Mouse (Mus musculus) MEL (cell line): ENCODE measurements around the gene Slco4a1. TPM values are rescaled to one million over a fixed set of nuclear protein-coding genes. Genes with fewer than 3 reads are reported as not detected.

Source experiments
- DNase-seq: peaks from one replicate; pipeline ENCODE4 v3.0.0; 2011; ENCODE audit warnings: low read depth, low spot score
- H3K27ac ChIP-seq: 2 replicates; pipeline ENCODE4 v1.5.1; 2012; ENCODE audit warnings: low read depth, mild to moderate bottlenecking, control low read depth, low read length, moderate library complexity; ENCODE audit not compliant: control insufficient read depth
- H3K27me3 ChIP-seq, 2 experiments: fragments of 150-350 bp in 1 of 2; sonication (generic) in 1 of 2; 2 replicates each; pipeline ENCODE4 v1.6.1; 2012; ENCODE audit warnings: low read length in 2 of 2, mild to moderate bottlenecking in 2 of 2, improper control_type of control experiment in 1 of 2, moderate library complexity in 1 of 2; ENCODE audit not compliant: insufficient read depth in 2 of 2, control insufficient read depth in 1 of 2
- H3K36me3 ChIP-seq, 2 experiments: 2 replicates each; pipeline ENCODE4 v1.6.1; 2012 to 2014; ENCODE audit warnings: low read length in 2 of 2, improper control_type of control experiment in 1 of 2, inconsistent platforms in 1 of 2, mild to moderate bottlenecking in 1 of 2; ENCODE audit not compliant: insufficient read depth in 2 of 2, control insufficient read depth in 1 of 2
- H3K4me1 ChIP-seq, 2 experiments: fragments of 150-350 bp in 1 of 2; sonication (generic) in 1 of 2; 2 replicates each; pipeline ENCODE4 v1.6.1; 2012; ENCODE audit warnings: low read length in 2 of 2, improper control_type of control experiment in 1 of 2, mild to moderate bottlenecking in 1 of 2; ENCODE audit not compliant: insufficient read depth in 2 of 2, control insufficient read depth in 1 of 2
- H3K4me3 ChIP-seq, 2 experiments: fragments of 150-350 bp in 1 of 2; sonication (generic) in 1 of 2; 2 replicates each; pipeline ENCODE4 v1.5.1; 2012; ENCODE audit warnings: low read depth in 2 of 2, low read length in 2 of 2, mild to moderate bottlenecking in 2 of 2, moderate library complexity in 2 of 2, control low read depth in 1 of 2, improper control_type of control experiment in 1 of 2; ENCODE audit not compliant: control insufficient read depth in 1 of 2, insufficient read depth in 1 of 2
- H3K79me2 ChIP-seq: 2 replicates; pipeline ENCODE4 v1.6.1; 2012; ENCODE audit warnings: mild to moderate bottlenecking, low read length, moderate library complexity; ENCODE audit not compliant: control insufficient read depth, poor library complexity, insufficient read depth
- H3K9ac ChIP-seq: 2 replicates; pipeline ENCODE4 v1.6.1; 2012; ENCODE audit warnings: low read depth, mild to moderate bottlenecking, control low read depth, low read length, moderate library complexity; ENCODE audit not compliant: control insufficient read depth, poor library complexity, severe bottlenecking
- H3K9me3 ChIP-seq: fragments of 150-350 bp; sonication (generic); replicated peaks from 2 replicates; pipeline ENCODE4 v1.6.1; 2012; ENCODE audit warnings: mild to moderate bottlenecking, low read length, improper control_type of control experiment, moderate library complexity; ENCODE audit not compliant: insufficient read depth
- BHLHE40 ChIP-seq: IDR thresholded peaks from 2 replicates; pipeline ENCODE4 v1.6.1; 2012; ENCODE audit warnings: low read depth, mild to moderate bottlenecking, inconsistent platforms, low read length, improper control_type of control experiment, borderline replicate concordance
- CHD1 ChIP-seq: IDR thresholded peaks from 2 replicates; pipeline ENCODE4 v1.6.1; 2012; ENCODE audit warnings: low read depth, mild to moderate bottlenecking, inconsistent platforms, low read length, improper control_type of control experiment
- CTCF ChIP-seq, 3 experiments: IDR thresholded peaks in 2 of 3; conservative IDR thresholded peaks in 1 of 3; 2 replicates each; pipeline ENCODE4 v1.5.1; 2011 to 2012; ENCODE audit warnings: low read length in 3 of 3, low read depth in 2 of 3, mild to moderate bottlenecking in 2 of 3, improper control_type of control experiment in 1 of 3, inconsistent platforms in 1 of 3, mixed read lengths in 1 of 3, moderate library complexity in 1 of 3; ENCODE audit not compliant: control insufficient read depth in 1 of 3, insufficient read depth in 1 of 3, poor library complexity in 1 of 3, severe bottlenecking in 1 of 3
- GATA1 ChIP-seq: IDR thresholded peaks from 2 replicates; pipeline ENCODE4 v1.6.1; 2011; ENCODE audit warnings: low read depth, low read length, improper control_type of control experiment
- HCFC1 ChIP-seq: IDR thresholded peaks from 2 replicates; pipeline ENCODE4 v1.6.1; 2012; ENCODE audit warnings: low read depth, mild to moderate bottlenecking, inconsistent platforms, low read length, improper control_type of control experiment, moderate library complexity
- JUND ChIP-seq: IDR thresholded peaks from 2 replicates; pipeline ENCODE4 v1.6.1; 2011; ENCODE audit warnings: low read depth, mild to moderate bottlenecking, improper control_type of control experiment, low read length
- KAT2A ChIP-seq: conservative IDR thresholded peaks from 2 replicates; pipeline ENCODE4 v1.6.1; 2012; ENCODE audit warnings: low read depth, low read length, improper control_type of control experiment, inconsistent platforms
- MAX ChIP-seq: IDR thresholded peaks from 2 replicates; pipeline ENCODE4 v1.6.1; 2011; ENCODE audit warnings: low read length, improper control_type of control experiment
- MAZ ChIP-seq: IDR thresholded peaks from 2 replicates; pipeline ENCODE4 v1.6.1; 2012; ENCODE audit warnings: low read depth, mild to moderate bottlenecking, inconsistent platforms, low read length, improper control_type of control experiment
- MXI1 ChIP-seq: IDR thresholded peaks from 2 replicates; pipeline ENCODE4 v1.6.1; 2011; ENCODE audit warnings: mild to moderate bottlenecking, low read depth, low read length, improper control_type of control experiment
- MYB ChIP-seq: IDR thresholded peaks from 2 replicates; pipeline ENCODE4 v1.6.1; 2011; ENCODE audit warnings: mild to moderate bottlenecking, low read depth, low read length, improper control_type of control experiment
- NELFE ChIP-seq: IDR thresholded peaks from 2 replicates; pipeline ENCODE4 v1.6.1; 2011; ENCODE audit warnings: low read depth, low read length, improper control_type of control experiment
- NRF1 ChIP-seq: IDR thresholded peaks from 2 replicates; pipeline ENCODE4 v1.6.1; 2014; ENCODE audit warnings: low read depth, mild to moderate bottlenecking, inconsistent platforms, low read length, improper control_type of control experiment, moderate library complexity; ENCODE audit not compliant: poor library complexity, insufficient read depth, severe bottlenecking
- TCF12 ChIP-seq: IDR thresholded peaks from 2 replicates; pipeline ENCODE4 v1.6.1; 2014; ENCODE audit warnings: low read depth, mild to moderate bottlenecking, inconsistent platforms, low read length, improper control_type of control experiment, moderate library complexity
- ZMIZ1 ChIP-seq: IDR thresholded peaks from 2 replicates; pipeline ENCODE4 v1.6.1; 2012; ENCODE audit warnings: low read depth, mild to moderate bottlenecking, inconsistent platforms, low read length, improper control_type of control experiment, moderate library complexity
- polyA plus RNA-seq, 2 experiments: library from polyadenylated mRNA; stranded (reverse) in 1 of 2; unstranded in 1 of 2; fragments of >175 nt in 1 of 2; fragments of >200 nt in 1 of 2; gene quantifications; 2 replicates each; pipeline versions ENCODE4 v1.2.1 to v1.2.4; 2012; ENCODE audit warnings: low replicate concordance in 2 of 2, low read depth in 1 of 2; ENCODE audit not compliant: insufficient read length in 2 of 2, insufficient read depth in 1 of 2, missing spikeins in 1 of 2
- total RNA-seq: library from RNA; depleted of rRNA; stranded (reverse); fragments of 300-350 nt; gene quantifications from 2 replicates; pipeline ENCODE4 v1.2.3, GENCODE M21; 2012

Slco4a1 gene
- total and polyA plus RNA-seq, 3 experiments: not detected

- no peak for TF ChIP-seq NELFE
- TF ChIP-seq BHLHE40: no peak
- TF ChIP-seq NRF1: no peak
- TF ChIP-seq JUND: no peak
- TF ChIP-seq HCFC1: no peak
- TF ChIP-seq MYB: no peak
- no peak for TF ChIP-seq MAX
- TF ChIP-seq, all 39 proteins: peak for 0
- H3K27me3 ChIP-seq: peaks cover 2 to 9% of the 10 kb centered on the region in 2 experiments
Observed at GRCm38 (mm10) chr2:180484882-180485281, 28.8 kb downstream of the Slco4a1 start.

DNA sequence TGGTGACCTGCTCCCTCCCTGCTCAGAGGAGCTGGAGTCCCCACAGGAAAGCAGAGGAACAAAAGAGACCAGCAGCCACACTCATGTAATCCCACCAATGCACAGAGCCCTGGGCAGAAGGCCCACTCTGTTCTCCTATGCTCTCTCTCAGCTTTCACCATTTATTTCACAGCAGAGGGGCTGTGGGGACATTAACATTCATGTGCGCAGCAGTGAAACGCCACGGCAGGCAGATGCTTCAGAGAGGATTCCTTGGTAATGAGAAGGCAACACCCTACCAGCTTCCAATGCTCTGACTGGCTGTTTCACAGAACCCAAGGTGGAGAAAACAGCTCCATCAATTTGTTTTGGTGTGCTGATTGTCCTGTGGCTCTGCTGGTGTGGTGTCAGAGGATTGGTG is 29.3 kb downstream of the Slco4a1 start:
- Histone ChIP-seq H3K4me1 (no peaks in the 10 kb centered on the region), H3K9me3 (no peaks in the 10 kb centered on the region), H3K79me2 (no peaks in the 10 kb centered on the region), H3K27ac (no peak overlapping the region), H3K9ac (no peak overlapping the region), H3K4me3 (no peak overlapping the region), H3K27me3 (peaks cover 2 to 10% of the 10 kb centered on the region in 2 experiments), H3K36me3 (no peaks in the 10 kb centered on the region)
- no peak for TF ChIP-seq TCF12
- TF ChIP-seq CTCF (IDR thresholded peaks at IDR 0.05 in 2 of 3, conservative IDR thresholded peaks at IDR 0.05 in 1 of 3; ENCODE audit: control insufficient read depth in 1 of 3, insufficient read depth in 1 of 3, low read depth in 2 of 3, low read length in 3 of 3, poor library complexity in 1 of 3, severe bottlenecking in 1 of 3): no peak
- TF ChIP-seq GATA1: no peak
- TF ChIP-seq ZMIZ1: no peak
- no peak for TF ChIP-seq NRF1
- TF ChIP-seq KAT2A: no peak
- TF ChIP-seq MAZ: no peak
- no peak for TF ChIP-seq MAX
- no peak for TF ChIP-seq MXI1
- TF ChIP-seq MYB: no peak
- no peak for DNase-seq

More at GRCm38 (mm10) chr2:180484882-180485281, 28.8 kb downstream of the Slco4a1 start:
- Histone ChIP-seq H3K9me3 (no peaks in the 10 kb centered on the region), H3K27ac (no peak overlapping the region), H3K79me2 (no peaks in the 10 kb centered on the region), H3K9ac (no peak overlapping the region), H3K4me3 (no peak overlapping the region), H3K4me1 (no peaks in the 10 kb centered on the region), H3K36me3 (no peaks in the 10 kb centered on the region)
- no peak for DNase-seq

GRCm38 (mm10) chr2:180488210-180488751 is 32.2 kb downstream of the Slco4a1 start:
- Histone ChIP-seq H3K9me3 (no peaks in the 10 kb centered on the region), H3K4me3 (no peak overlapping the region), H3K79me2 (no peaks in the 10 kb centered on the region), H3K4me1 (no peaks in the 10 kb centered on the region), H3K36me3 (no peaks in the 10 kb centered on the region), H3K27me3 (peaks cover 2 to 15% of the 10 kb centered on the region in 2 experiments), H3K9ac (no peak overlapping the region), H3K27ac (no peak overlapping the region)
- no peak for DNase-seq
- no peak for TF ChIP-seq CHD1
